Mouse (Mus musculus) activated CD4-positive, CD25-positive, alpha-beta regulatory T cell (primary cell): Measurements from ENCODE around the gene Hook2. TPM values are rescaled to one million over a fixed set of nuclear protein-coding genes. Genes with fewer than 3 reads are reported as not detected.

Source experiments
- polyA plus RNA-seq, 2 experiments: library from polyadenylated mRNA; unstranded; fragments of 100-300 nt; shearing (Covaris generic); gene quantifications; one replicate each; pipeline ENCODE4 v1.2.1; 2017

The Hook2 gene
- 10 to 100 TPM in 1 of 2 experiments, 1 to 10 TPM in 1; 9.5 to 11.1 TPM for polyA plus RNA-seq

DNA sequence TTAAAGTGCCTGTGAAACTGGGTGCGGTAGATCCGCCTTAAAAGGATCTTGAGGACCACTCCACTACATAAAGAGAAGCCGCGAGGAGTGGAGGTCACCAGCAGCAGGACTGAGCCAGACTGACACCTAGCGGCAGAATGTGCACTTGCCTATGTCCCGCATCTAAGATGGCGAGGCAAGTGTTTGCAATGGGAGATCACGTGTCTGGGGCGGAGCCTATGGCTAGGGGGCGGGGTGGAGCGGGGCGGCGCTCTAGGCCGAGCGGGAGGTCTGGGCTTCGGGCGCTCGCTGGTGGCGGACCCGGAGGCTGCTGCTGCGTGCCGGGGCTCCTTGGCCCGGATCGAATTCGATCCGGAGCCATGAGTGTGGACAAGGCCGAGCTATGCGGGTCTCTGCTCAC, at the start of gene Hook2:
Hook2 (plus strand) TSS at position 255 of the 400 bp plus-strand sequence.

DNA sequence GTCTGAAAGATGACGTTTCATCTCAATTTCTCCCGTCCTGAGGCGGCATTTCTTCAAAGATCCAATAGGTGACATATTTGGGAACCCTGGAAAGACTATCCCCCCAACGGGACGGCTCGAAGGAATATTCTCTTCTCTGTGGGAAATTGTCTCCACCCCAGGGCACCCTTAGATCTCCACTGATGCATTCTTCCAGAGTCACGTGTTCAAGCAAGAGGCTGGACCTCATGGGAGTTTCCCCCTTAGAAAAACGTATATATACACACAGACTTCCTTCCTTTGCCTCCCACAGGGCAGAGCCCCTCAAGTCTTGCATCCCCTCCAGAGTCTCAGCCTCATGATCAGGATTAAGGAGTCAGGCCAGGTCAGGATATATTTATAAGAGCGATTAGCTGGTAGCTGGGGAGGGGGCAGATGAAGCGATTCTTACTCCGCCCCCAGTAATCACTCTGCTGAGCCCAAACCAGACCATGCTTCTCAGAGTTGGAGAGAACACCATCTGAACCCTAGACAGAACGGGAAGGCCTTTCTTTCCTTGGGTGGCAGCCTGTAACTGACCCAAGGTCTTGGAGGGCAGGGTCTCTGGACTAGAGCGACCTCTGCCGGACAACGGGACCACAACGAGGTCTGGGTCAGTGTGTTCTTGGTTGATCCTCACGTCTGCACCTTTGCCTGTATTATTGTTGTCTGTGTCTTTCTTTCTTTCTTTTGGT, 43.7 kb upstream of the Hook2 start, which contains the start of gene Rtbdn:
Rtbdn (plus strand) TSS at position 464 of the 713 bp plus-strand sequence.

DNA sequence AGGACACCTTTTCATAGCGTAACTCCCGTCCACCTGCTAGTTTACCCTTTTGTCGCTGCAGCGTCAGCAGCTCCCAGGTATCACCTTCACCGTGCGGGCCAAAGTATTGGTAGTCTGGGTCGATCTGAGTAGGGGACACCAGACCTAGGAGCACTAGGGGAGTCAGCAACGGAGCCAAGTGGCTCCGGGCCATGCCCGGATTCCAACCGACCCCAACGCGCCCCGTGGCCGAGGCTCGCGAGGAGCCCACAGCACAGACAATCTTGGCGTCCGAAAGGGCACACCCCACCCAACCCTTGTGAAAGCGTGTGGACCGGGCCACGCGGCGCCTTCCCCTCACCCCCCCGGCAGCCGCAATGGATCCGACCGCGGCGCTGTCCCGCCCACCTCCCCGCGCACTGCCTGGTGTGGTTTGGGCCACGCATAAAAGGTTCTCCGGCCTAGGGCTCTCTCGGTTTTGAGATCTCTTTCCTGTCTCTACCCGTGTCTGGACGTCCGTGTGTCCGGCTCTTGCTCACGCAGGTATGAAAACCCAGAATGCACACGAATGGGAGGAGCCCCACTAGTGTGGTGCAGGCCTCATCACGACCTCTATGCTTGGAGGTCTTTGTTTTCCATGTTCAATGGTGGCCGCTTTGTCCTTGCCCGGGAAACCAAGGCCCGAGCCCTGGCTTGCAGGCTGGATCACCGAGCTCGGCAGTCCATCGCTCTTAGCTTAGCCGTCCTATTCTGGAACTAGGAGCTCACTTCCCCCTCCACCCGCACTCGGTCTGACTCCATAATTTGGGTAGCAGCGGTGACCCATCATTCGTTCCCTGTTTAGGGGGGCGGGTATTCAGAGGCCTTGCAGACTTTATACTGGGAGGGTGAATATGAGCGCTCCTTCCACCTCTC, 20.9 kb upstream of the Hook2 start, which contains the start of the genes Gm49661, Prdx2 and Rnaseh2a:
Gm49661 (minus strand) TSS at position 193 of the 894 bp plus-strand sequence.
Prdx2 (plus strand) TSS at position 347 of the 894 bp plus-strand sequence.
Rnaseh2a (minus strand) TSS at position 527 of the 894 bp plus-strand sequence.

DNA sequence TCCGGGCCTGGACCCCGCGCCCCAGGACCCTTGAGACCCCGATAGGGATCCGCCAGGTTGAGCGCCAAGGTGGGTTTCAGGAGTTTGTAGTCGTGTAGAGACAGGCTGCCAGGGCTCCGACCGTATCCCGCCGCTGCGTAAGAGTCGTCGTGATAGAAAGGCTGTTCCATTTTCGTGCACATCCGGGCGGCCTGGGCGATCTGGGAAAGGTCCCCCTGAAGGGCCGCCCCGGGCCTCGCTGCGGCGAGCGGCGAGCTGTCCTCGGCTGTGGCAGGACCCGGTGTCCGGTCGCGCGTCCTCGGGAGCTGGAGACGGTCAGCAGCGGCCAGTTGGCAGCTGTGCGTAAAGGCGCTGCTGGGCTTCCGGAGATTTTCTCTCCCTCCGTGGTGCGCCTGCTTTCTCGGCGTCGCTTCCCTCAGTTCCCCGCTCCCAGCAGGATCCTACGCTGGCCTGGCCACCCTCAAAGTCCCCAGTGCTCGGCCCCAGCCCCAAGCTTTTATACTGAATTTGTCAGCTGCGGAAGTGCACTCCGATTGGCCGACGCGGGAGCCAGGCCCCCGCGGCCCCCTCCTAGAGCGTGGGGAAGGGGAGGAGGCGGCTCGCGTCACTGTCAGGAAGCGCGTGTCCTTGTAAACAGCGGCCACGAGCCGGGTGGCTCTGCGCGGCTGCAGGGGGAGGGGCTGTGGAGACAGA, 12.0 kb upstream of the Hook2 start, which contains the start of gene Junb:
Junb (minus strand) TSS at position 471 of the 693 bp plus-strand sequence.

DNA sequence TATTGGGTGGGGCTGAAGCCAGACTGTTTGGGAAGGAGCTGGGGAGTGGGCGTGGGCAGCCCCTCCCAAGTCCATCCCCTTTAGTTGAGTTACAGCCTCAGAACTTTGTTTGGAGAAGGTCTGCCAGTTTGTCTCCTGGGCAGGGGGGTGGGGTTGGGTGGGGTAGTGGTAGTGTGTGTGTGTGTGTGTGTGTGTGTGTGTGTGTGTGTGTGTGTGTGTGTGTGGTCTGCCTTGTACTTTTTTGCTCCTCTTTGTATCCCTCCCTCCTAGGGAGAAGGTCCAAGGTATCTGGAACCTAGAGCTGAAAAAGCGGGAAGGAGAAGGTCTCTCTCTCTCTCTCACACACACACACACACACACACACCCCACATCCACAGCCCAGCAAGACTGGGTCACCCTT, 24.0 kb downstream of the Hook2 start, which contains the start of gene Best2:
Best2 (minus strand) TSS at position 101 of the 400 bp plus-strand sequence.

DNA sequence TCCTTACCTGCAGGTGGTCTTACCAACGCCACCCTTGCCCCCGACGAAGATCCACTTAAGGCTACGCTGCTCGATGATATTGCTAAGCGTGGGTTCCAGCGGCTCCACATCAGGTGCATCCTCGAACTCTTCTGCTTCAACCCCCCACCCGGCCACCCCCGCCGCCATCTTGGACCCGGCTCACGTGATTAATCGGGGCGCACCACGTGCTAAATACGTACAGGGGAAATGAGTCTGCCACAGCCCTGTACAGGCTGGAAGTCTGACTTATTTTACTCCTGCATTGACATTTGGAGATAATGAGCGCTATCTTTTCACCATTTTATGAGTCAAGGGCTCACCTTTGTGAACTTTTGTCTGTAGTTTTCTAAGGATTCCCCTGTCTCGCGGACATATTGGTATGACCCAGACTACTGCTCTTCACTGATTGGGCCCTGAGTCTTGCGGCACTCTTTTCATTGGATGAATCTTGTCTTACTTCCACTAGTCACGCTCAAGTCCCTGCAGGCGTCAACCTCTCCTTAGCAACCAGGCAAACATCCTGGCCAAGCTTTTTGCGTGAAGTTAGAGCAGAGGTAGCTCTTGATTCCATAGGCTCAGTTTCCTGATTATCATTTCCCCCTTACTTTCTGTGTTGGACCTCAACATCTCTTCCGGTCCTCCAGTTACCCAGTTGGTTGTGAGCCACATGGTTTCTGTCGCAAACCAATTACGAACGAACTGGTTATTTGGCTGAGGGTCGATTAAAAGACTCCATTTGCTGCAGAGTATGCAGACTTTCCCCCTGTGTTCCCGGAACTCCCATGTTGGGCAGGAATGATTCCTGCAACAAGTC, 34.9 kb downstream of the Hook2 start, which contains the start of gene Asna1:
Asna1 (minus strand) TSS at position 184 of the 835 bp plus-strand sequence.

DNA sequence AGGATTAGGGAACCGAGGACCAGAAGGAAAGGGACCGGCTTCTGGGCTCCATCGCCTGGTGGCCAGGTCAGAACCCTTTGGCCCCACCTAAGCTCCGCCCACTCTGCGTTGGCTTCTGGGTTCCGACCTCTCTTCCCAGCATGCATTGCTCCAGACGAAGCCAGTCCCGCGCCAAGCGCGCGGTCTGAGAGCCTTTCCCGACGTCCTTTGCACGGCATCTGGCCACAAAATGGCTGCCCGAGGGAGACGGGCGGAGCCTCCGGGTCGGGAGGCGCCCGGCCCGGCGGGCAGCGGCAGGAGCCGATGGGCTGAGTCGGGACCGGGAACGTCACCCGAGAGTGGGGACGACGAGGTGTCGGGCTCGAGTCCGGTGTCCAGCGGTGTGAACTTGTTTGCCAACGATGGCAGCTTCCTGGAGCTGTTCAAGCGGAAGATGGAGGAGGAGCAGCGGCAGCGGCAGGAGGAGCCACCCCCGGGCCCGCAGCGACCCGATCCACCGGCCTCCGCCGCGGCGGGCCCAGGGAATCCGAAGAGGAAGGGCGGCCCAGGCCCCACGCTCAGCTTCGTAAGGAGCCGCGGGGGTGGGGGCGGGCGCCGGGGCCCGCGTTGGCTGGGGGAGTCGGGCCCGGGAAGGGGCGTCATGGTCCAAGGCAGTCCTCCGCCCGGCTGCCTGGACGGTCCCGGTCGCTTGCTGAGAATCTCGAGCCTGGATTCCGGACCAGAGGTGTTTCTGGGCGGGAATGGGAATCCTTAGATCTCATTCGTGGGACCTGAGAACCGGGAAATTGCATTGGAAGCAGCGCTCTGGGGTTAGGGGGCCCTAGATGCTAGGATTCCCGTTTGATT, 36.5 kb downstream of the Hook2 start, which contains the start of gene Trir:
Trir (plus strand) TSS at position 154 of the 846 bp plus-strand sequence.

DNA sequence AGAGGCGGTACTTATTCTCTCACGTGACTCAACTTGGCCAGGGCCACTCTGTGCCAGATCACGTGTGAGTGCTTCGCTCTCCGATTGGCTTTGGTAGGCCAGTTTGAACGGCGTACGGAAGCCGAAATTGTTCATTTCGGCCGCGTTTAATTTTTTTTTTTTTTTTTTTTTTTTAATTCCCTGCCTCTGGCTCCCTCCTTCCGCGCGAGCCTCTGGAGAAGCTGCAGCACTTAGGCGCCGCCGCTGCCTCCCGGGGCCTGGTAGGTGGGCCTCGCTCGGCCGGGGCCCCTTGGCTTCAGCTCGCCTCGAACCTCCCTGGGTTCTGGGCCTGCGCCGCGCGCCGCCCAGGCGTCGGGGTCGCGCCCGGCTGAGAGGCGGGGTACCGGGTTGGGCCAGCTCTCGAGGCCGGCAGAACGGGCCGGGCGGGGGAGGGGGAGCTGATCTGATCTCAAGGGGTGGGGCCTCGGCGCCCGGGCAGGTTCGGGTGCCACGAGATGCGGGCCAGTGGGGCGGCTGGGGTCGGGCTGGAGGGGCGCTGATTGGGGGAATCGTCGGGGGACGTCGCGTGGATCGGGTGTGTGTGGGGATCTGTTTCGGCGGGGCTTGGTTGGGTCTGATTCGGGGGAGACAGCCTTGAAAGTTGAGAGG, 46.4 kb downstream of the Hook2 start, which contains the start of gene Tnpo2:
Tnpo2 (plus strand) TSS at position 198 of the 648 bp plus-strand sequence.

Other genes with a start within 250 kb of the Hook2 start
- 10 to 100 TPM in 1 of 2 experiments, 1 to 10 TPM in 1; 4.1 to 12.3 TPM for gene Nfix, start 190.3 kb upstream of the Hook2 start, polyA plus RNA-seq
- 1 to 10 TPM; 3.3 to 4.2 TPM for gene Dand5, start 167.8 kb upstream of the Hook2 start, polyA plus RNA-seq
- gene Gadd45gip1, start 159.1 kb upstream of the Hook2 start, polyA plus RNA-seq = 10 to 100 TPM; 29.7 to 37.9 TPM
- 100 to 1,000 TPM; 159 to 183 TPM for gene Rad23a, start 149.9 kb upstream of the Hook2 start, polyA plus RNA-seq
- gene Calr, start 143.7 kb upstream of the Hook2 start, polyA plus RNA-seq = 100 to 1,000 TPM; 378 to 630 TPM
- gene Farsa, start 133.6 kb upstream of the Hook2 start, polyA plus RNA-seq = 10 to 100 TPM; 78.3 to 79.8 TPM
- gene Syce2, start 118.5 kb upstream of the Hook2 start, polyA plus RNA-seq = 10 to 100 TPM in 1 of 2 experiments, 1 to 10 TPM in 1; 9.1 to 16.8 TPM
- gene Gcdh, start 96.7 kb upstream of the Hook2 start, polyA plus RNA-seq = 10 to 100 TPM; 22.2 to 31.5 TPM
- gene Klf1, start 88.7 kb upstream of the Hook2 start, polyA plus RNA-seq = 1 to 10 TPM; 1.3 to 3.6 TPM
- 10 to 100 TPM in 1 of 2 experiments, 1 to 10 TPM in 1; 6.1 to 11.9 TPM for gene Dnase2a, start 82.0 kb upstream of the Hook2 start, polyA plus RNA-seq
- gene Mast1, start 53.2 kb upstream of the Hook2 start, polyA plus RNA-seq = 1 to 10 TPM in 1 of 2 experiments, under 1 TPM in 1; 0.62 to 1.2 TPM
- gene Rtbdn, start 43.6 kb upstream of the Hook2 start, polyA plus RNA-seq = under 1 TPM in 1 of 2 experiments, not detected in 1; 0.21 TPM
- not detected for gene Gm49661, start 21.2 kb upstream of the Hook2 start, polyA plus RNA-seq
- 100 to 1,000 TPM; 205 to 213 TPM for gene Prdx2, start 21.0 kb upstream of the Hook2 start, polyA plus RNA-seq
- gene Rnaseh2a, start 20.8 kb upstream of the Hook2 start, polyA plus RNA-seq = 10 to 100 TPM; 80.7 to 89.0 TPM
- 100 to 1,000 TPM; 294 to 399 TPM for gene Junb, start 11.9 kb upstream of the Hook2 start, polyA plus RNA-seq
- gene Best2, start 23.9 kb downstream of the Hook2 start, polyA plus RNA-seq = not detected
- gene Asna1, start 34.7 kb downstream of the Hook2 start, polyA plus RNA-seq = 10 to 100 TPM; 53.6 to 65.3 TPM
- gene Trir, start 36.2 kb downstream of the Hook2 start, polyA plus RNA-seq = 100 to 1,000 TPM; 248 to 252 TPM
- gene Tnpo2, start 46.3 kb downstream of the Hook2 start, polyA plus RNA-seq = 10 to 100 TPM; 20.7 to 25.3 TPM
- gene Fbxw9, start 69.5 kb downstream of the Hook2 start, polyA plus RNA-seq = 1 to 10 TPM; 4.5 to 7.0 TPM
- 1 to 10 TPM; 1.5 to 2.8 TPM for gene Gm5741, start 77.4 kb downstream of the Hook2 start, polyA plus RNA-seq
- gene Dhps, start 81.2 kb downstream of the Hook2 start, polyA plus RNA-seq = 100 to 1,000 TPM in 1 of 2 experiments, 10 to 100 TPM in 1; 77.6 to 102 TPM
- 100 to 1,000 TPM; 158 to 186 TPM for gene Wdr83os, start 90.1 kb downstream of the Hook2 start, polyA plus RNA-seq
- gene Wdr83, start 90.7 kb downstream of the Hook2 start, polyA plus RNA-seq = 10 to 100 TPM; 35.2 to 42.7 TPM
- 100 to 1,000 TPM; 104 to 165 TPM for gene Man2b1, start 92.7 kb downstream of the Hook2 start, polyA plus RNA-seq
- gene Zfp791, start 132.5 kb downstream of the Hook2 start, polyA plus RNA-seq = under 1 TPM in 1 of 2 experiments, not detected in 1; 0.17 TPM
- gene Cks1brt, start 161.3 kb downstream of the Hook2 start, polyA plus RNA-seq = under 1 TPM; 0.10 to 0.28 TPM
- under 1 TPM in 1 of 2 experiments, not detected in 1; 0.37 TPM for gene Olfr371, start 235.4 kb downstream of the Hook2 start, polyA plus RNA-seq